Mouse (Mus musculus): ENCODE data around the gene Tigd2. TPM values are rescaled to one million over a fixed set of nuclear protein-coding genes. Genes with fewer than 3 reads are reported as not detected.
"Not testable (repeated sequence)": the region's sequence is repeated elsewhere in the genome, so short reads cannot be mapped to it uniquely, and the experiment has no call there.

The Tigd2 gene
- polyA plus RNA-seq, 2 experiments = 4.3 to 12.7 TPM

DNA sequence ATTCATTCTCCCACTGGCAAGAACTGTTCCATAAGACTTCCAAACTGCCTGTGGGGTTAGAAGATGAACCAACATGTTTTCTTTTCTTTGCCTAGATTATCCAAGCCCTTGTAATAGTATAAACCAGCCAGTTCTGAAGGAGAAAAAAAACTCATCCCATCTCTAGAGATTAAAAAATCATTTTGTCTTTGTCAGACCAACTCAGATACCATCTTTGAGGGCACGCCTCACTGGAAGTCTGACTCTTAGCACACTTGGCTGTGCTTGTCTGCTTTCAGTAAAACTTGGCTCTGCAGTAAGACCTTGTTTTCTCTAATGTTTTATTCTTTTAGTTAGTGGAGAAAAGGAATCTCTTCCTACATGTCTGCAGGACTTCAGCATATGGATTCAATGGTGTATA is 18.7 kb upstream of the Tigd2 start:
- no peak for TF ChIP-seq POLR2A (IDR thresholded peaks at IDR 0.05; ENCODE audit: borderline replicate concordance, extremely low read depth, insufficient read depth, insufficient read length)
- H3K4me3 ChIP-seq (replicated peaks; ENCODE audit: low read length) = no peak overlapping the region
- H3K4me2 ChIP-seq (replicated peaks; ENCODE audit: low read depth, low read length, severe bottlenecking) = no peak overlapping the region
- no peak overlapping the region for H3K9ac ChIP-seq (ENCODE audit: low read depth, low read length, severe bottlenecking)
- no peaks in the 10 kb centered on the region for H3K4me1 ChIP-seq (ENCODE audit: control insufficient read depth, insufficient read depth, low read length)
- DNase-seq (ENCODE audit: low spot score) (no peak), ATAC-seq (ENCODE audit: low FRiP score, low read depth) (no peak)
- no peak overlapping the region for H3K27ac ChIP-seq (replicated peaks; ENCODE audit: low read depth, low read length)
- H3K36me3 ChIP-seq (ENCODE audit: control insufficient read depth, insufficient read depth, low read length) = no peaks in the 10 kb centered on the region
- H3K9me3 ChIP-seq (ENCODE audit: control insufficient read depth, low read length) = no peaks in the 10 kb centered on the region
- no peaks in the 10 kb centered on the region for H3K27me3 ChIP-seq (ENCODE audit: control insufficient read depth, insufficient read depth, low read length)
- 81% methylated on average over 1 of the region's 1 CpGs for WGBS

GRCm38 (mm10) chr6:59194518-59194917 is 14.2 kb upstream of the Tigd2 start:
- 83% methylated on average over 3 of the region's 3 CpGs for WGBS

DNA sequence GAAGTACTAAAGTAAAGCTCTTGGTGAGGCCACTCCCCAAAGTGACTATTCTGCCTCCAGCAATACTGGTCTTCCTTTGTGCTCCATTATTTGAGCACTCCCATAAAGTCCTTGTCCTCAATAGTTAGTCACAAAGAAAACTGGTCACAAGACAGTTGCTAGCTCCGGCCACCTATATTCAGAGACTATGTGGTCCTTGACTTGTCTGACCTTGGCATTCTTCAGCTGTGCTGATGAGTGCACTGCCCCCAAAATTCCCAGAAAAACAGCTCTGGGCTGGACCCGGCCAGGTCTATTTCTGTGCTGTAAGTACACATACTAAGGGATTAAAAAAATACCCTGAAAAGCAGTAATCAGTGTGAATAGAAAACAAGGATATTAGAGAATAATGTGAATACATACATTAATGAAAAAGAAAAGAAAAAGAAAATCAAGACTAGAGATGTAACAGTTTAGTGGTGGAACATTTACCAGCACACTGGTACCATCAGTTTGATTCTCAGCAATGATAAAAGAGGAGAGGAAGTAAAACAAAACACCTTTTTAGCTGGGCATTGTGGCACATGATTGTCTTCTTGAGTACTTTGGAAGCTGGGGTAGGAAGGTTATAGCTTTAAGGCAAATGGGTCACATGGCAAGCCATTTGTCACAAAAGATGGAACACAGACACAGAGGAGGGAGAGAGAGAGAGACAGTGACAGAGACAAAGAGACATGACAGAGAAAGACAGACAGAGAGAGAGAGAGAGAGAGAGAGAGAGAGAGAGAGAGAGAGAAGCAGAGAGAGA is 12.6 kb upstream of the Tigd2 start:
- no peak overlapping the region for H3K27ac ChIP-seq (replicated peaks; ENCODE audit: low read depth, low read length)
- H3K36me3 ChIP-seq (ENCODE audit: control insufficient read depth, insufficient read depth, low read length) = no peaks in the 10 kb centered on the region
- DNase-seq (ENCODE audit: low spot score) (no peak), ATAC-seq (ENCODE audit: low FRiP score, low read depth) (no peak)
- no peaks in the 10 kb centered on the region for H3K9me3 ChIP-seq (ENCODE audit: control insufficient read depth, low read length)
- WGBS = 79% methylated on average over 2 of the region's 2 CpGs
- H3K27me3 ChIP-seq (ENCODE audit: control insufficient read depth, insufficient read depth, low read length) = no peaks in the 10 kb centered on the region
- no peak overlapping the region for H3K4me3 ChIP-seq (replicated peaks; ENCODE audit: low read length)
- TF ChIP-seq POLR2A (IDR thresholded peaks at IDR 0.05; ENCODE audit: borderline replicate concordance, extremely low read depth, insufficient read depth, insufficient read length) = no peak
- H3K9ac ChIP-seq (ENCODE audit: low read depth, low read length, severe bottlenecking) = no peak overlapping the region
- H3K4me1 ChIP-seq (ENCODE audit: control insufficient read depth, insufficient read depth, low read length) = no peaks in the 10 kb centered on the region
- H3K4me2 ChIP-seq (replicated peaks; ENCODE audit: low read depth, low read length, severe bottlenecking) = no peak overlapping the region

More at GRCm38 (mm10) chr6:59194518-59194917, 14.2 kb upstream of the Tigd2 start:
- not testable (repeated sequence) for H3K27ac ChIP-seq (replicated peaks; ENCODE audit: low read depth, low read length); H3K4me2 ChIP-seq (replicated peaks; ENCODE audit: low read depth, low read length, severe bottlenecking); H3K9me3 ChIP-seq (ENCODE audit: control insufficient read depth, low read length); H3K9ac ChIP-seq (ENCODE audit: low read depth, low read length, severe bottlenecking); H3K27me3 ChIP-seq (ENCODE audit: control insufficient read depth, insufficient read depth, low read length); H3K4me3 ChIP-seq (replicated peaks; ENCODE audit: low read length); H3K36me3 ChIP-seq (ENCODE audit: control insufficient read depth, insufficient read depth, low read length); DNase-seq (ENCODE audit: low spot score); ATAC-seq (ENCODE audit: low FRiP score, low read depth); H3K4me1 ChIP-seq (ENCODE audit: control insufficient read depth, insufficient read depth, low read length)

GRCm38 (mm10) chr6:59196746-59197145 is 11.9 kb upstream of the Tigd2 start:
- DNase-seq (ENCODE audit: low spot score) (no peak), ATAC-seq (ENCODE audit: low FRiP score, low read depth) (no peak)
- H3K4me3 ChIP-seq (replicated peaks; ENCODE audit: low read length) = no peak overlapping the region
- no peak overlapping the region for H3K9ac ChIP-seq (ENCODE audit: low read depth, low read length, severe bottlenecking)
- H3K27me3 ChIP-seq (ENCODE audit: control insufficient read depth, insufficient read depth, low read length) = no peaks in the 10 kb centered on the region
- no peak for TF ChIP-seq POLR2A (IDR thresholded peaks at IDR 0.05; ENCODE audit: borderline replicate concordance, extremely low read depth, insufficient read depth, insufficient read length)
- no peak overlapping the region for H3K27ac ChIP-seq (replicated peaks; ENCODE audit: low read depth, low read length)
- no peak overlapping the region for H3K4me2 ChIP-seq (replicated peaks; ENCODE audit: low read depth, low read length, severe bottlenecking)
- no peaks in the 10 kb centered on the region for H3K9me3 ChIP-seq (ENCODE audit: control insufficient read depth, low read length)
- H3K36me3 ChIP-seq (ENCODE audit: control insufficient read depth, insufficient read depth, low read length) = no peaks in the 10 kb centered on the region
- H3K4me1 ChIP-seq (ENCODE audit: control insufficient read depth, insufficient read depth, low read length) = no peaks in the 10 kb centered on the region

DNA sequence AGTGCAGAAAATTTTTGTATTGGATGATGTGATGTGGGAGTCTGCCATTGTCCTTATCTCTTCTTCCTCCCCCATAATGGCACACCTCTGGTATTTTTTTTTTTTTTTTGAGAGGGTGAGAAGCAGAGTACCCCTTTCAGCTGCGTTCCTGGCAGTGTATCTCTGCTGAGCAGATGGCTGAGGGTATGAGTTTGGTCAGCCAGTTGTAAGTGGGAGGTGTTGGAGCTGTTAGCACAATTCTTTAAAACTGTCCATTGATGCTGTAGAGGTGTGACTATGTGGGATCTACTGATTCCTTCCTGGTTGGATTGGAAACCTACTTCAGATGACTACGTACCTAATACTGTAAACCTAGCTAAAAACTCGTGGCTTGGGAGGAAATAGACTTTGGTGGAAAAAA is 10.3 kb upstream of the Tigd2 start:
- Histone ChIP-seq H3K36me3 (ENCODE audit: control insufficient read depth, insufficient read depth, low read length) (no peaks in the 10 kb centered on the region), H3K27ac (replicated peaks; ENCODE audit: low read depth, low read length) (no peak overlapping the region), H3K4me1 (ENCODE audit: control insufficient read depth, insufficient read depth, low read length) (no peaks in the 10 kb centered on the region), H3K4me2 (replicated peaks; ENCODE audit: low read depth, low read length, severe bottlenecking) (no peak overlapping the region), H3K27me3 (ENCODE audit: control insufficient read depth, insufficient read depth, low read length) (no peaks in the 10 kb centered on the region), H3K9ac (ENCODE audit: low read depth, low read length, severe bottlenecking) (no peak overlapping the region), H3K4me3 (replicated peaks; ENCODE audit: low read length) (no peak overlapping the region), H3K9me3 (ENCODE audit: control insufficient read depth, low read length) (no peaks in the 10 kb centered on the region)
- ATAC-seq (ENCODE audit: low FRiP score, low read depth) (no peak), DNase-seq (ENCODE audit: low spot score) (no peak)
- WGBS = 66% methylated on average over 3 of the region's 3 CpGs
- TF ChIP-seq POLR2A (IDR thresholded peaks at IDR 0.05; ENCODE audit: borderline replicate concordance, extremely low read depth, insufficient read depth, insufficient read length) = no peak
